Mouse (Mus musculus) neural tube, embryonic 14.5 days (tissue): Measurements from ENCODE around the gene Sap30l. TPM values are rescaled to one million over a fixed set of nuclear protein-coding genes. Genes with fewer than 3 reads are reported as not detected.
"Not testable (repeated sequence)": the region's sequence is repeated elsewhere in the genome, so short reads cannot be mapped to it uniquely, and the experiment has no call there.

Experiments
- ATAC-seq: fragments of 200-750 bp; cut with Nextera tagmentation; 2 replicates; pipeline ENCODE4 v1.8.0; 2017; ENCODE audit warnings: low read depth, mild to moderate bottlenecking, moderate TSS enrichment, moderate library complexity
- H3K27ac ChIP-seq: fragments of 300-500 bp; sonication (generic); 2 replicates; pipeline ENCODE4 v1.5.1; 2014; ENCODE audit warnings: low read depth, mild to moderate bottlenecking, control low read depth, low read length, moderate library complexity, mixed read lengths
- H3K27me3 ChIP-seq: fragments of 300-500 bp; sonication (generic); 2 replicates; pipeline ENCODE4 v1.6.1; 2014; ENCODE audit warnings: low read length; ENCODE audit not compliant: control insufficient read depth, insufficient read depth
- H3K36me3 ChIP-seq: fragments of 300-500 bp; sonication (generic); 2 replicates; pipeline ENCODE4 v1.6.1; 2014; ENCODE audit warnings: low read length, mixed read lengths; ENCODE audit not compliant: control insufficient read depth, insufficient read depth
- H3K4me1 ChIP-seq: fragments of 300-500 bp; sonication (generic); 2 replicates; pipeline ENCODE4 v1.6.1; 2014; ENCODE audit warnings: low read length; ENCODE audit not compliant: control insufficient read depth, insufficient read depth
- H3K4me2 ChIP-seq: fragments of 300-500 bp; sonication (generic); 2 replicates; pipeline ENCODE4 v1.6.1; 2014; ENCODE audit warnings: mild to moderate bottlenecking, low read depth, low read length, control low read depth
- H3K4me3 ChIP-seq: fragments of 300-500 bp; sonication (generic); 2 replicates; pipeline ENCODE4 v1.5.1; 2014; ENCODE audit warnings: low read depth, low read length, control low read depth, mixed read lengths
- H3K9ac ChIP-seq: fragments of 300-500 bp; sonication (generic); replicated peaks from 2 replicates; pipeline ENCODE4 v1.6.1; 2014; ENCODE audit warnings: low read depth, mild to moderate bottlenecking, control low read depth, low read length, mixed read lengths
- H3K9me3 ChIP-seq: fragments of 300-500 bp; sonication (generic); 2 replicates; pipeline ENCODE4 v1.6.1; 2016; ENCODE audit warnings: low read length; ENCODE audit not compliant: control insufficient read depth
- WGBS: fragments of 180-500 bp; shearing (Covaris S2); extraction: QIAGEN DNeasy Blood & Tissue Kit; methylation state at CpG from one replicate; pipeline ENCODE4 v1.1.7; 2014; 5-methylcytosine and 5-hydroxymethylcytosine counted together
- polyA plus RNA-seq: library from polyadenylated mRNA; unstranded; fragments of >200 nt; fragmentation: Nextera tagmentation; extraction: Ambion mirVana; gene quantifications from 2 replicates; pipeline ENCODE4 v1.2.1, GENCODE M21; 2014

Sap30l gene
- polyA plus RNA-seq, 1 experiment from 2014 or later = 11.7 TPM

- Histone ChIP-seq H3K36me3 (peaks cover 21% of the 10 kb centered on the region), H3K9me3 (no peaks in the 10 kb centered on the region), H3K4me1 (0 out of 2 replicates have a peak, but pooled peaks cover 3% of the 10 kb centered on the region), H3K27ac (no peak overlapping the region), H3K4me2 (no peak overlapping the region), H3K4me3 (no peak overlapping the region), H3K27me3 (no peaks in the 10 kb centered on the region), H3K9ac (no peak overlapping the region)
- 95% methylated on average over 17 of the region's 17 CpGs for WGBS
- ATAC-seq = no peak
These were observed 7.7 kb downstream of the Sap30l start for GRCm38 (mm10) chr11:57809017-57809731.

- no peak overlapping the region for H3K4me3 ChIP-seq
- 0 out of 2 replicates have a peak, but pooled peaks cover 3% of the 10 kb centered on the region for H3K4me1 ChIP-seq
- no peak overlapping the region for H3K9ac ChIP-seq
- no peak overlapping the region for H3K4me2 ChIP-seq
- H3K27me3 ChIP-seq = no peaks in the 10 kb centered on the region
- WGBS = 99% methylated on average over 8 of the region's 8 CpGs
- H3K9me3 ChIP-seq = no peaks in the 10 kb centered on the region
- H3K27ac ChIP-seq = no peak overlapping the region
- H3K36me3 ChIP-seq = peaks cover 21% of the 10 kb centered on the region
- no peak for ATAC-seq
These were observed 8.3 kb downstream of the Sap30l start for GRCm38 (mm10) chr11:57809732-57810098.

- Histone ChIP-seq H3K27ac (no peak overlapping the region), H3K4me2 (no peak overlapping the region), H3K4me3 (no peak overlapping the region), H3K36me3 (peaks cover 21% of the 10 kb centered on the region), H3K27me3 (no peaks in the 10 kb centered on the region), H3K9me3 (no peaks in the 10 kb centered on the region), H3K4me1 (no peaks in the 10 kb centered on the region), H3K9ac (no peak overlapping the region)
- WGBS = 92% methylated on average over 7 of the region's 7 CpGs
- no peak for ATAC-seq
These were observed 9.6 kb downstream of the Sap30l start for GRCm38 (mm10) chr11:57811006-57811405.

GRCm38 (mm10) chr11:57812212-57812611 is 10.8 kb downstream of the Sap30l start:
- 95% methylated on average over 8 of the region's 8 CpGs for WGBS
- H3K36me3 ChIP-seq = peaks cover 21% of the 10 kb centered on the region
- H3K9me3 ChIP-seq = no peaks in the 10 kb centered on the region
- H3K4me1 ChIP-seq = no peaks in the 10 kb centered on the region
- H3K4me3 ChIP-seq = no peak overlapping the region
- no peak for ATAC-seq
- H3K9ac ChIP-seq = no peak overlapping the region
- H3K4me2 ChIP-seq = no peak overlapping the region
- H3K27me3 ChIP-seq = no peaks in the 10 kb centered on the region
- H3K27ac ChIP-seq = no peak overlapping the region

GRCm38 (mm10) chr11:57813641-57814040 is 12.2 kb downstream of the Sap30l start:
- no peak overlapping the region for H3K4me3 ChIP-seq
- H3K27ac ChIP-seq = no peak overlapping the region
- no peaks in the 10 kb centered on the region for H3K9me3 ChIP-seq
- no peaks in the 10 kb centered on the region for H3K27me3 ChIP-seq
- no peaks in the 10 kb centered on the region for H3K4me1 ChIP-seq
- WGBS = 88% methylated on average over 3 of the region's 3 CpGs
- no peak overlapping the region for H3K4me2 ChIP-seq
- H3K36me3 ChIP-seq = peaks cover 21% of the 10 kb centered on the region
- no peak for ATAC-seq
- H3K9ac ChIP-seq = no peak overlapping the region

- ATAC-seq = no peak
- no peaks in the 10 kb centered on the region for H3K27me3 ChIP-seq
- H3K9me3 ChIP-seq = no peaks in the 10 kb centered on the region
- no peak overlapping the region for H3K9ac ChIP-seq
- no peak overlapping the region for H3K4me3 ChIP-seq
- no peak overlapping the region for H3K4me2 ChIP-seq
- 89% methylated on average over 4 of the region's 4 CpGs for WGBS
- H3K36me3 ChIP-seq = no peaks in the 10 kb centered on the region
- no peak overlapping the region for H3K27ac ChIP-seq
- H3K4me1 ChIP-seq = no peaks in the 10 kb centered on the region
These were observed 16.8 kb downstream of the Sap30l start for GRCm38 (mm10) chr11:57818189-57818588.

- ATAC-seq = peak; percentile 34; the same call in 1 of the 2 replicates
- Histone ChIP-seq H3K4me3 (no peak overlapping the region), H3K27me3 (0 out of 2 replicates have a peak, but pooled peaks cover 3% of the 10 kb centered on the region), H3K4me1 (no peaks in the 10 kb centered on the region), H3K9me3 (no peaks in the 10 kb centered on the region), H3K4me2 (no peak overlapping the region), H3K9ac (no peak overlapping the region), H3K36me3 (no peaks in the 10 kb centered on the region), H3K27ac (no peak overlapping the region)
- 30% methylated on average over 9 of the region's 9 CpGs for WGBS
These were observed 18.7 kb downstream of the Sap30l start for GRCm38 (mm10) chr11:57819999-57820581.

- peaks cover 19% of the 10 kb centered on the region; the same call in 1 of the 2 replicates for H3K27me3 ChIP-seq
- not testable (repeated sequence) for H3K4me3 ChIP-seq, H3K9me3 ChIP-seq, H3K4me2 ChIP-seq, H3K36me3 ChIP-seq, H3K9ac ChIP-seq, H3K4me1 ChIP-seq, H3K27ac ChIP-seq, ATAC-seq
- WGBS = 95% methylated on average over 2 of the region's 2 CpGs
These were observed 21.7 kb downstream of the Sap30l start for GRCm38 (mm10) chr11:57823159-57823558.

- H3K36me3 ChIP-seq = no peaks in the 10 kb centered on the region
- no peaks in the 10 kb centered on the region for H3K9me3 ChIP-seq
- 77% methylated on average over 7 of the region's 7 CpGs for WGBS
- no peak overlapping the region for H3K9ac ChIP-seq
- H3K4me3 ChIP-seq = no peak overlapping the region
- no peak overlapping the region for H3K27ac ChIP-seq
- no peak for ATAC-seq
- H3K4me1 ChIP-seq = no peaks in the 10 kb centered on the region
- no peak overlapping the region for H3K4me2 ChIP-seq
- H3K27me3 ChIP-seq = peaks cover 19% of the 10 kb centered on the region; the same call in 1 of the 2 replicates
These were observed 22.3 kb downstream of the Sap30l start for GRCm38 (mm10) chr11:57823714-57824113.
